Mouse (Mus musculus): ENCODE results near the gene 1600002K03Rik.
A peak's percentile ranks its signal among the peaks of the same experiment; 100 is the strongest.

1600002K03Rik gene

DNA sequence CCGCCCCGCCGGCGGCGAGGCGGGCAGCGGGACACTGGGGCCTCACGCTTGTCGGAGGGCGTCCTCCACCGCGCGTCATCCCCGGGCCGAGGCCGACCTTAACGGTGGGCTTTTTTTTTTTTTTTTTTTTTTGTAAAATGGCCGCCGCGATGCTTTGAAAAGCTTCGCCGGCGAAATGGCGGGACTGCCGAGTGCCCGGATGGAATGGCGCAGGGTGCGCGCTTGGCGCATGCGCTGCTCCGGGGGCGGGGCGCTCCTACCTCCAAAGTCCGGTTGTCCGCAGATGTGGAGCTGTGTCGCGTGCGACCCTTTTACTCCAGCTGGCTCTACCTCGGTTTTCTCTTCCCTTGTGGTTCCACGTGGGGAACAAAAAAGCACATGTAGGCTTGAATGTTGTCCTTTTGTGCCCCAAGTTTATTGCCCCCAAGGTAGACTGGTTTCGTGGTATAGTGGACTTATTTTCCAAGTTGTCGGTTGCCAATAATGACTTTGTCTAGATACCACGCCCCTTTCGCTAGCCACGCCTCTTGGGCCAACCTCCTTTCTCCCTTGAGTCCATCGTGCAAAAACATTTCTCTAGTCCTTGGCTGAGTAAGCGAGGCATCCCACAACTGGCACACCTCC is 4.6 kb upstream of the 1600002K03Rik start:
- peak; percentile 94 for DNase-seq

DNA sequence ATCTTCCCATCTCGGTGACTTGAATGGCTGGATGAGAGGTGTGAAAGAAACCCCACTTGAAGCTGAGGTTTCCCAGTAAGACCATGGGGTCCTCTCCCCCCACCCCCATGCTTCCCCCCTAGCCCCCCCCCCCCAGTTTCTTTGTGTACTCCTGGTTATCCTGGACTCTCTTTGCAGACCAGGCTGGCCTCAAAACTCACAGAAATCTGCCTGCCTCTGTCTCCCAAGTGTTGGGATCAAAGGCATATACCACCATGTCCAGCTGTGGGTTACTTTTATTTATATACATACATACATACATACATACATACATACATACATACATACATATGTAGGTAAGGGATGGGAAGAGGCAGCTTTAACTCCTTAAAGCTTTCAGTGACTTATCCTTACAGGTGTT is 3.7 kb upstream of the 1600002K03Rik start:
- no peak for DNase-seq

DNA sequence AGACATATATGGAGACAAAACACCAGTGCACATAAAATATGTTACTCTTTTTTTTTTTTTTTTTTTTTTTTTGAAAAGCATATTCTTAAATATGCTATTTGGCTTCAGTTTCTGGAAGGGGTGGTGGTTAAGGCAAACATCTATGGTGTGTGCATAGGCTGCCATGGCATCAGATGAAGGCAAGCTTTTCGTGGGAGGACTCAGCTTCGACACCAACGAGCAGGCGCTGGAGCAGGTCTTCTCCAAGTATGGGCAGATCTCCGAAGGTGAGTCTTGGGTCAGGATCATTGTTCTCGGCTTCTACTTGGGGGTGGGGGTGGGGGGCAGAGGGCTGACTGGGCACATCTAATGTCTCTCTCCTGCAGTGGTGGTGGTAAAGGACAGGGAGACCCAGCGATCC is 3.1 kb upstream of the 1600002K03Rik start:
- no peak for DNase-seq

DNA sequence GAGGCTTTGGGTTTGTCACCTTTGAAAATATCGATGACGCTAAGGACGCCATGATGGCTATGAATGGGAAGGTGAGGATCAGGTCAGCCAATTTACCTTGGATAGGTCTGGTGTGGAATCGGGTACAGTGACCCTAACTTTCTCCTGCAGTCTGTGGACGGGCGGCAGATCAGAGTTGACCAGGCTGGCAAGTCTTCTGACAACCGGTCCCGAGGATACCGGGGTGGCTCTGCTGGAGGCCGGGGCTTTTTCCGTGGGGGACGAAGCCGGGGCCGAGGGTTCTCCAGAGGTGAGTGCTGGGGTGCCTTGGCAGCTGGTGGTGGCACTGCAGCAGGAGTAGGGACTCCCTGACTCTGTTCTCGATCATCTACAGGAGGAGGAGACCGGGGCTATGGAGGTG is 2.7 kb upstream of the 1600002K03Rik start:
- DNase-seq, result no peak

DNA sequence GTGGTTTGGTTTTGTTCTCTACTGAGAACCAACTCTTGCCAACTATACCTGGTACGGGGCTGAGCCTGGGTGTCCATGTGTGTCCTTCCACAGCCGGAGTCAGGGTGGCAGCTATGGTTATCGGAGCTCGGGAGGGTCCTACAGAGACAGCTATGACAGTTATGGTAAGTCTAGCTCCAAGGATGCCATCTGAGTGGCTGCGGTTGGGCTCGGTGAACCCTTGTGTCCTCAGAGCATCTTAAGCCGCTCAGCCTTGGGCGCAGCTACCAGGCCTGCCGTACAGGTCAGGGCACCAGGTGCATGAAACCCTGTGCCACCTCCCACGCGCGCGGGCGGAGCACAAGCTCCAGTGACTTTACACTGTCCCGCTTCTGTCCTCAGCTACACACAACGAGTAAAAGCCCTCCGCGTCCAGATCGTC is 2.1 kb upstream of the 1600002K03Rik start:
- DNase-seq, result peak; percentile 44

DNA sequence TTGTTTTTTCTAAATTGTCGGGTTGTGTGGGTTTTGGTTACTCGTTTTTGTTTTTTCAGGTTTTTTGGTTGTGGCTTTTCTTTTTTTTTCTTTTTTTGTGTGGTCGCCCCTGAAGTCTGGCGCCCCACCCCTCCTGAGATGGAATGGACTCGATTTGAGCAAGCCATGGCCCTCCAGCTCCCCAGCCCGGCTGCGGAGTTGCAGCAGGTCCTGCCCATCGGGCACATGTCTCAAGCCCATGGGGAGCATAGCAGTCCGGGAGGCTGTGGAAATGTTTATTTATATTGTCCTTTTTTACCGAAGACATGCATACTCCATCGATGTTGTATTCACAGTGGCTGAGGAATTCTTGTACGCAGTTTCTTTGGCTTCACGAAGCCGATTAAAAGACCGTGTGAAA is 1.5 kb upstream of the 1600002K03Rik start:
- peak; percentile 33 for DNase-seq

DNA sequence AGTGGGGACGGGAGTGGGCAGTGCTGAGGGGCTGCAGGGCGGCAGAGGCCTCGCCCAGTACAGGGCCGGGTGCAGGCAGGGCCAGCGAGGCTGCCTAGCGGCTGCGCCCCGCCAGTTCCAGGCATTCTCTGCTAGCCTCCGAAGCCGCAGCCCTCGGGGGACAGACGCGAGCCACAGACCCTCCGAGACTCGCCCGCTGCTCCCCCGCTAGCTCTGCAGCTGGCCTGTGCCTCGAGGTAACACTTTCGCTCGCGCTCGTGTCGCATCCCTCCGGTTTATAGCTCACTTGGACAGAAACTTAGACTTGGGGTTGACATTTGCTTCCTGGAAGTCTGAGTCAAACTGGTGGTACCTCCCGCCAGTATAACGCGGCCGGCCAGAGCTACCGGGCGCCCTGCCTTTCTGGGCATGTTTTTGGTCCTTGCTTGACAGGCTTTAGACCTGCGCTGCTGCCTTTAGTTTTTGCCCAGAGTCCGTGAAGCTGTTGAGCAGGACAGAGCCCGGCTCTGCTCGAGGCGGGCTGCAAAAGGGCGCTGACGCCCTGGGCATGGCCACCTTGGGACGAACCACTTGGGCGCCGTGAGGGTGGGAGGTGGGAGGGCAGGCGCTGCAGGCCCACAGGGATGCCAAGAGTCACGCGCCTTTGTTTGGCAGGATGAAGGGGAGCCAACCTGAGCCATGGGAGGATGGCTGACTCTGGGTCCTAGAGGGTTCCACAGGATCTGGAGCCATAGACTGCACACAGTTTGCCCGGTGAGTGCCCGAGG is 801 bp upstream of the 1600002K03Rik start:
- DNase-seq, result peak; percentile 50

DNA sequence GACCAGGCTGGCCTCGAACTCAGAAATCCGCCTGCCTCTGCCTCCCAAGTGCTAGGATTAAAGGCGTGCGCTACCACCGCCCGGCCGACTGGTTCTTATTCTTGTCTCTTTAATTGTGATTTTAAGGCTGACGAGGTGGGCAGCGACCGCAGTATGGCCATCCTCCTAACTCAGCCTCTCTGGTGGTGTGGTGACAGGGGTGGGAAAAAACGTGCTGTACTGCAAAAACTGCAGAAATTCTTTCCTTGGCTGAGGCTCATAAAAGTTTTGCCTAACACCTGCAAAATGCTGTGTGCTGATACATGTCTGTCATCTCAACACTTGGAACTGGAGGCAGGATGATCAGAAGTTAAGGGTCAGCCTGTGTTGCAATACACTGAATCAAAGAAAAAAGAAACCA is 614 bp downstream of the 1600002K03Rik start:
- DNase-seq, result peak; percentile 46

DNA sequence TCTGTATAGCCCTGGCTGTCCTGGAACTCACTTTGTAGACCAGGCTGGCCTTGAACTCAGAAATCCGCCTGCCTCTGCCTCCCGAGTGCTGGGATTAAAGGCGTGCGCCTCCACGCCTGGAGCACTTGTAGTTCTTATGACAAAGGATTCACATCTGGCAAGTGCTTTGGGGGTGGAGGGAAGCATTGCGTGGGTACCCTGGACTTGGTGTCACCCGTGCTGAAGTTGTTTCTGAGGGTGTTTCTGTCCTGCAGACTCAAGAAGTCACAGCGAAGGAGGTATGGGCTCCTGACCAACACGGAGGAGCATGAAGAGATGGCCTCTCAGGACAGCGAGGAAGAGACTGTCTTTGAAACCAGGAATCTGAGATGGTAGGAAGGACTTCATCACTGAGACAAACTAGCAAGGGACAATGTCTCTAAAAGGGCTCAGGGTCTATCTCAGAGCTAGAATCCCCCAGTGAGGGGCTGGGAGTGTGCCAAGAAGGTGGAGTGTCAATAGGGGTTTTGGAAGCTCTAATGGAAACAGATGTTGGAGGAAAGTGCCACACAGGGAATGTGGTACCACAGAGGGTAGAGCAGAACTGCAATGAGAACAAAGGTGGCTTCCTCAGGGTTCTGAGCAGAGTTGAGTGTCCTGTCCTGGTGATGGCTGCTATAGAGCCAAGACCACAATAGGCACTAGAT is 1.4 kb downstream of the 1600002K03Rik start:
- peak; percentile 41 for DNase-seq

DNA sequence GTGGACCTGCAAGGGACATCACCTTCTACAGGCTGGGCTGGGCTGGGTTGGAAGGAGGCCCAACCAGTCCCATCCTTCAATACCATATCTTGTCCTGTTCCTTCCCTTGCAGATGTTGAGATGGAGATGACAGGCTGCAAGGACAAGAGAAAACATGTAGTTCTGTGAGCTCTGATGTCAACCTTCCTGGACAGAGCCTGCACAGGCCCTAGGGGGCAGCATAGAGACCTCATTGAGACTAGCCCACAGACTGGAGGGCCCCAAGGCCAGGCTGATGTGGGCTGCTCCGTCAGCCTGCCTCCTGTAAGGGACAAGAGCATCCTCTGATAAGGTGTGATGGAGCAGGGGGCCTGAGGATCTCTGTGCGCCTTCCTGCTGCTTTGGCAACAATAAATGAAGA is 2.0 kb downstream of the 1600002K03Rik start:
- peak; percentile 37 for DNase-seq

DNA sequence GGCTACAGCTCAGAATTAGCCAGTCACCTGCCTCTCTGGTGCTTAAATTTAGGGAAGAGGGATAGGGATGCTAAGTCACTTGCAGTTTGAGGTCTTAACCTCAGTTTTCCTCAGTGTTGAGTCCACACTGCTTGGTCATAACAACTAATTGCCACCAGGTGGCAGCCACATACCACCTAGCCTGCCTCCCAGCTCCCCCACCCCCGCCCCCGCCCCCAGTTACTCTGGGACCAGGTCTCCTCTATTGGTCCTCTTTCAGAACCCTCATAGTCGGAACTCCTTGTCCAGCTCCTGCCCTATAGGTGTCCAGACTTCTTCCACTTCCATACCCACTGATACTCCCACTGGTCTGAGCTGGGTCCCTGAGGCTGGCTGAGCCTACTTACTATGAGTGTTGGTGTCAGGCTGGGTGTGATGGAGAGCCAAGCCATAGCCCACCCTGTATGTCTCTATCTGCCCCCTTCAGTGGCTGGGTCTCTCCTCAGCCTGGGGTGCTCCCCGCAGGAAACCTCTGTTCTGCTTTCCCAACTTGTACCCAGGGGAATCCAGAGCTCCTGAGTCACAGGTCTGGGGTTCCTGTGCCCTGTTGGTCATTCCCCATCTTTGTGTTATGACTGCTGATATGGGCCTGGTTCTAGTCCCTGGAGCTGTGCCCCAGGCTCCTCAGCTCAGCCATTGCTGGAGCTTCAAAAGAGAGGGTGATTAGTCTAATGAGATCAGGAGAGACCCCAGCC is 3.0 kb downstream of the 1600002K03Rik start:
- peak; percentile 43 for DNase-seq

DNA sequence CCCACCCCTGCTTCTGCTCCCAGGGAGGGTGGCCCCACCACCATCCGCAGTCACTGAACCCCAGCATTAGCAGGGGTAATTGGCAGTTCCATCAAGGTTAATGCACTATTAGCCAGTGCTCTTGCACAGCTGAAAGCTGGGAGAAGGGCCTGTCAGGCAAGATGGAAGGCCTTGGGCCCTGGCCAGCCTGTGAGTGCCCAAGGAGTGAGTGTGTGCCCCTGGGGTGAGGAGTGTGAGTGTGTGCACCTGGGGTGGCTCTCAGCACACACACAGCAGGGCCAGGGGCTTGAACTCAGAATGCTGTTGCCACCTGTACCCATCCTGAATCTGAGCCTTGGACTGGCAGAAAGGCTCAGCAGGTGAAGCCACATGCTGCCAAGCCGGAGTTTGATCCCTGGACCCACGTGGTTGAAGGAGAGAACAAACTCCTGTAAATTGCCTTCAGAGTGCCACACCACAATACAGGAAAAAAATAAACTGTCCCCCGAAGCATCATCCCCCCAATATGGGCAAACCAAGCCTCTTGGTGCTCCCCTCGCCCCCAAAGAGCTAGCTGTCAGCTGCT is 3.6 kb downstream of the 1600002K03Rik start:
- DNase-seq, result peak; percentile 39

DNA sequence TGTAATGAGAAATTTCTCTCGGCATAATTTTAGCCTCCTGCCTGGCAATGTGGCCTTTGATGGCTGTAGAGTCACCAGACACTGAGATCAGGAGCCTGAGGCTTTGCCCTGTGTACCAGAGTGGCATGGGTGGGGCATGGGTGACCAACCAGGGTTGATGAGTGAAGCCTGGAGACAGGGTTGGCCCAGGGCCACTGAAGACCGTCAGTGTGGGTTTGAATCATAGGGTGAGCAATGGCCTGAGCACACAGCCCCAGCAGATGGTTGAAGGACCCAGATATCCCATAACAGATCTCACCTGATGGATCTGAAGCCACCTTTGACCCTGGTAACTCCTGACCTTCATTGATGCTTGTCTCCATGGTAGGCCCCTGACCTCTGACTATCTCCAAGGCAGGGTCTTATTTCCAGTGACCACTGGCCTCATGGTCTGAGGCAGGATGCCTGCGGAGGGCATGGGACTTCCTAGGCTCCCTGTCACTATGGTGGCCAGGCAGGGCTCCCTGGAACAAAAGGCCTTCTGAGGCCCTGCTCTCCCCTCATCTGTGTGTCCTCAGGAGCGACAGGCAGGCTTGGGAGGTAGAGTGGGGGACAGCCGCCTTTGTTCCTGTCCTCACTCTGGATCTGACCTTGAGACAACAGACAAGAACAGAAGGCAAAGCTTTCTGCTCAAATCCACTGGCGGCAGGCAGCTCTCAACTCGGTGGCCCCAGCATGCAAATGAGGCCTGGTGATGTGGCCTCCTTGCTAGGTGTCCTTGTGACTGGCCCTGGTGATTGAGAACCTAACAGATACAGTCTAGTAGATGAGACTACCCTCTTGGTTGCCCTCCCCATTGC is 4.9 kb downstream of the 1600002K03Rik start:
- DNase-seq, result no peak

DNA sequence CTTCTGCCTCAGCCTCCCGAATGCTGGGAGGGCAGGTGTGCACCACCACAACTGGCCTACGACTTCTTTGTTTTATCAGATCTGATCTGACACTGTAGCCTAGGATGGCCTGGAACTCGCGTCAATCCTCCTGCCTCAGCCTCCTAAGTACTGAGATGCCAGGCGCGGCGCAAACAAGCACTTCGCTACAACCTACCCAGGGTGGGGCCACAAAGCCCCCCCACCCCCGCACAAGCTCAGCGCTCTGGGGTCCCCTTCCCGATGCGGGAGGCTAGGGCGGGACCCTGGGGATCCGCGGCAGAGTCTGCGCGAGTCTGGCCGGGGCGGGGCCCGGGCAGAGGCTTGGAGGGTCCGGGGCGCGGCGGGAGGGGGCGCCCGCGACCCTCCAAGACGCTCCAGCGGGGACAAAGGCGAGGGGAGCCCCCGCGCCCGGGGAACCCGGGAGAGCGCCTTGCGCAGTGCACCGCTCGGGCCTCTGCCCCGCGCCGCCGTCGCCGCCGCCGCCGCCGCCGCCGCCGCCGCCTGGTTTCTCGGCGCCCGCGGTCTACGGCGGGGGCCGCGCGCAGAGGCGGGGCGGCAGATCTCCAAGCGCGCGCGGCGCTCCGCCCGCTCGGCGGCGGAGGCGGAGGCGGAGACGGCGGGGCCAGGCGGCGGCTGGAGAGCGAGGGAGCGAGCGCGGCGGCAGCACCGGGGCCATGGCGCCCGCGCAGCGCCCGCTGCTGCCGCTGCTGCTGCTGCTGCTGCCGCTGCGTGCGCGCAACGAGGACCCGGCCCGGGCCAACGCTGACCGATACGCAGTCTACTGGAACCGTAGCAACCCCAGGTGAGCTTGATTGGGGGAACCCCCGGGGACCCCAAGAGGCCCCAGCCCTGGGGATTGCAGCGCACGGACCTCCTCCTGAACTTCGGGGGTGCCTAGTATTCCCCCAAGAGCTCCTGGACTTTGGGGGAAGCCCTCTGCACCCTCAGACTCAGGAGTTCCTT is 6.6 kb downstream of the 1600002K03Rik start, which contains the start of gene Efna2:
TSS of gene Efna2 (plus strand) at position 415 of the 984 bp plus-strand sequence.
- peak; percentile 54 for DNase-seq

DNA sequence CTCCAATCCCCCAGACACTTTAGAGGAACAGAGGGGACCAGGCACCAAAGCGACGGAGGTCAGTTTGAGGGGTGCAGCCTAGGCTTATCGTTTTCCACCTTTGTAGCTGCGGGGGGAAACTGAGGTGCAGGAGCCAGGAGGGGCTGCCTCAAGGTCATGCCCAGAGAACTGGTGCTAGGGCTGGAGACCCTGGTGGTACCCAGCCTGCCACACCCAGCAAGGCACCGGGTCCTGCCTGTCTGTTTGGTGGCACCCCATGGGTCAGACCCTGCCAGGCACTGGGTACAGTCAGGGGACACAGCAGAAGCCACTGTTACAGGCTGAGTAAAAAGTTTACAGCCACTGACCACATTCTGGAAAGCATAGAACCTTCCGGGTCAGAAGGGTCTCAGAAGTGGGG is 7.5 kb downstream of the 1600002K03Rik start:
- DNase-seq, result peak; percentile 30

DNA sequence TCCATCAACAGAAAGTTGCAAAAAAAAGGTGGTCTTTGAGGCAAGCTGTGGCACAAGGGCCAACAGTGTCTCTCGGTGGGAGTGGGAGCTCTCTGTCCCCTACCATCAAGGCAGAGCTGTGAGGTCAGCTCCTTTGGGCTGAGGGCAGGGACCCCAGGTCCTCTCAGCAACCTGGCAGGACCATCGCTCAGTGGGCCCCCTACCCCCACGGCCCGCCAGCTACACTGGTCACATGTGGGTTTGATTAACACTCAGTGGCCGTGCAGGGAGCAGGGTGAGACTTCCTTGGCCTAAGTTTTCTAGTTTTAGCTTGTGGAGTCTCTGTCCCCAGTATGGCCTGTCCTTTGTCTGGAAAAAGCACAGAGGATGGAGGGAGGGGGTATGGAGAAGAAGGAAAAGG is 8.1 kb downstream of the 1600002K03Rik start:
- DNase-seq, result no peak

DNA sequence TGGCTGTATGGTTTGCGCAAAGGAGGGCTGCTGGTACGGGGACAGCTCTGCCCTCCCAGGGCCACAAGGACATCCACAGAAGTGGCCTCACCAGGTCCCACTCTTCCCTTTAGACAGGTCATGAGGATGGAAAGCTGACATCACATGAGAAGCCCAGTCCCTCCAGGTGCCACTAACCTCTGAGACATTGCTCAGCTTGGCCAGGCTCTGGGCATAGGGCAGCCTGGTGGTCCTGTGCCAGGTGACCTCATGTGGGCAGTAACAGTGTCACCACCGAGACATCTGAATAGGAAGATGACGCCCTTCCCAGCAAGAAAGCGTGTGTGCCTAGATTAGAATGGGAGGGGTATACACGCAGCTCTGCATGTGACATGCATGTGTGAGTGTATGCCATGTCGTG is 9.8 kb downstream of the 1600002K03Rik start:
- DNase-seq, result no peak

DNA sequence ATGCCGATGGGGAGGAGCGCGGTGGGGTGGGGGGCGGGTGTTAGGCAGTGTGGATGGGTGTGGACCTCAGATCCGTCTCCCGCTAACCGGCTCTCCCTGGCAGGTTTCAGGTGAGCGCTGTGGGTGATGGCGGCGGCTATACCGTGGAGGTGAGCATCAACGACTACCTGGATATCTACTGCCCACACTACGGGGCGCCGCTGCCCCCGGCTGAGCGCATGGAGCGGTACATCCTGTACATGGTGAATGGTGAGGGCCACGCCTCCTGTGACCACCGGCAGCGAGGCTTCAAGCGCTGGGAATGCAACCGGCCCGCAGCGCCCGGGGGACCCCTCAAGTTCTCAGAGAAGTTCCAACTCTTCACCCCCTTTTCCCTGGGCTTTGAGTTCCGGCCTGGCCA is 13.9 kb downstream of the 1600002K03Rik start:
- no peak for DNase-seq

DNA sequence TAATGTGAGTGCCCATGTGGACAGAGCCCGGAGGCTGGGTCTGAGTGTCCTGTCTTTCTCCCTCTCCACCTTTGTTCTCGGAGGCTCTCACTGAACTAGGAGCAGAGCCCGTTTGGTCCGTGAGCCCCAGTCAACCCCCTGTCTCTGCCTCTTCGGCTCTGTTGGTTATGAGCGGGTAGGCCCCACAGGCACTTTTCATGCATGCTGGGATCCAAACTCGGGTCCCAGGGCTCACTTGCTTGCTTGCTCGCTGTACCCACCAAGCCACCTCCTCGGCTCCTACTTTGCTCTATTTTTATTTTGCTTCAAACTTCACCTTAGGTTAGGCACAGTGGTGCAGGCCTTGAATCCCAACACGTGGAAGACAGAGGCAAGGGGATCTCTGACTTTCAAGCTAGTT is 15.0 kb downstream of the 1600002K03Rik start:
- DNase-seq, result no peak

DNA sequence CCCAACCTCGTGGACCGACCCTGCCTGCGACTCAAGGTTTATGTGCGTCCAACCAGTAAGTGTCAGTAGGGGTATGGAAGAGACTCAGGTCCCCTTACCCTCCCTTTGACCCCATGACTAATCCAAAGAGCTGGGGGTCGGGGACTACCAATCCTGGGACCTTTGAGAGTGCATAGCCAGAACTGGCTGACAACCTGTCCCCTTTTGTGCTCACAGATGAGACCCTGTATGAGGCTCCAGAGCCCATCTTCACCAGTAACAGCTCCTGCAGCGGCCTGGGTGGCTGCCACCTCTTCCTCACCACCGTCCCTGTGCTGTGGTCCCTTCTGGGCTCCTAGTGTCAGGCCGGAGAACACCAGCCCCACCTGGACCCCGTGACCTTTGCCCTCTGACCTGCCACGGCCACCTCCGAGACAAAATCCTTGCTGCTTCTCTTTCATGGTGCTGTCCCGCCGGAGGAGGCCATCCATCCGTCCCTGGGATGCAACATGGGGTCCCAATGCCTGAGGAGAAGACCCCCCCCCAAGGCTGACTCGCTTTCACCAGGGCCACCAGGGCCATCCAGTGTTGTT is 15.8 kb downstream of the 1600002K03Rik start:
- DNase-seq, result no peak
